Mouse (Mus musculus) CH12.LX (cell line): ENCODE results near the gene Rnf20. TPM values are rescaled to one million over a fixed set of nuclear protein-coding genes. Genes with fewer than 3 reads are reported as not detected.

Source experiments
- DNase-seq: peaks from one replicate; pipeline ENCODE4 v3.0.0-alpha.2; 2013; ENCODE audit errors: extremely low read depth
- H3K27ac ChIP-seq: 2 replicates; pipeline ENCODE4 v1.5.1; 2012; ENCODE audit warnings: low read depth, mild to moderate bottlenecking, control low read depth, moderate library complexity; ENCODE audit not compliant: insufficient read depth
- H3K27me3 ChIP-seq: replicated peaks from 2 replicates; pipeline ENCODE3; 2012; ENCODE audit warnings: inconsistent platforms
- H3K36me3 ChIP-seq, 2 experiments: replicated peaks in 1 of 2; 2 replicates each; pipeline versions ENCODE3 to v1.6.1; 2012; ENCODE audit warnings: inconsistent platforms in 1 of 2, low read length in 1 of 2, mild to moderate bottlenecking in 1 of 2, mixed read lengths in 1 of 2, moderate library complexity in 1 of 2; ENCODE audit not compliant: control insufficient read depth in 1 of 2, insufficient read depth in 1 of 2
- H3K4me1 ChIP-seq, 2 experiments: 2 replicates each; pipeline ENCODE4 v1.6.1; 2012; ENCODE audit warnings: inconsistent platforms in 1 of 2, moderate library complexity in 1 of 2; ENCODE audit not compliant: insufficient read depth in 2 of 2, control insufficient read depth in 1 of 2
- H3K4me2 ChIP-seq: 2 replicates; pipeline ENCODE4 v1.6.1; 2012; ENCODE audit warnings: low read depth, mild to moderate bottlenecking, control low read depth; ENCODE audit not compliant: poor library complexity, insufficient read depth, severe bottlenecking
- H3K4me3 ChIP-seq, 3 experiments: fragments of 150-350 bp in 1 of 3; sonication (generic) in 1 of 3; replicated peaks in 1 of 3; 2 replicates each; pipeline versions ENCODE3 to v1.5.1; 2011 to 2012; ENCODE audit warnings: low read depth in 2 of 3, low read length in 2 of 3, mild to moderate bottlenecking in 2 of 3, moderate library complexity in 2 of 3, control low read depth in 1 of 3, improper control_type of control experiment in 1 of 3, inconsistent platforms in 1 of 3, mixed read lengths in 1 of 3; ENCODE audit not compliant: poor library complexity in 1 of 3
- H3K79me2 ChIP-seq: replicated peaks from 2 replicates; pipeline ENCODE4 v1.6.1; 2012; ENCODE audit warnings: mild to moderate bottlenecking, moderate library complexity; ENCODE audit not compliant: control insufficient read depth, poor library complexity, insufficient read depth, severe bottlenecking; ENCODE audit errors: extremely low read depth
- H3K9ac ChIP-seq: 2 replicates; pipeline ENCODE4 v1.6.1; 2012; ENCODE audit warnings: low read depth, mild to moderate bottlenecking, control low read depth, moderate library complexity; ENCODE audit not compliant: insufficient read depth
- H3K9me3 ChIP-seq: replicated peaks from 2 replicates; pipeline ENCODE3; 2012; ENCODE audit warnings: low read length, inconsistent platforms, mixed read lengths
- BHLHE40 ChIP-seq: IDR thresholded peaks from 2 replicates; pipeline ENCODE4 v1.6.1; 2011; ENCODE audit warnings: mild to moderate bottlenecking, low read depth, low read length, improper control_type of control experiment
- CHD1 ChIP-seq: IDR thresholded peaks from 2 replicates; pipeline ENCODE4 v1.6.1; 2012; ENCODE audit warnings: low read depth, low read length, improper control_type of control experiment, inconsistent platforms
- CHD2 ChIP-seq: IDR thresholded peaks from 2 replicates; pipeline ENCODE4 v1.6.1; 2011; ENCODE audit warnings: low read length, improper control_type of control experiment
- CTCF ChIP-seq, 2 experiments: IDR thresholded peaks in 1 of 2; conservative IDR thresholded peaks in 1 of 2; 2 replicates each; pipeline ENCODE4 v1.5.1; 2011 to 2012; ENCODE audit warnings: low read depth in 2 of 2, low read length in 2 of 2, improper control_type of control experiment in 1 of 2, inconsistent platforms in 1 of 2, mild to moderate bottlenecking in 1 of 2, moderate library complexity in 1 of 2
- EP300 ChIP-seq: IDR thresholded peaks from 2 replicates; pipeline ENCODE4 v1.6.1; 2011; ENCODE audit warnings: low read length, improper control_type of control experiment
- IRF4 ChIP-seq: IDR thresholded peaks from 2 replicates; pipeline ENCODE4 v1.6.1; 2014; ENCODE audit warnings: low read depth, mild to moderate bottlenecking, inconsistent platforms, low read length, improper control_type of control experiment
- JUN ChIP-seq: IDR thresholded peaks from 2 replicates; pipeline ENCODE4 v1.6.1; 2011; ENCODE audit warnings: low read depth, mild to moderate bottlenecking, low read length, improper control_type of control experiment, moderate library complexity; ENCODE audit not compliant: insufficient read depth
- JUND ChIP-seq: conservative IDR thresholded peaks from 2 replicates; pipeline ENCODE4 v1.6.1; 2011; ENCODE audit warnings: low read depth, low read length, improper control_type of control experiment
- MAFK ChIP-seq: IDR thresholded peaks from 2 replicates; pipeline ENCODE4 v1.6.1; 2011; ENCODE audit warnings: low read length, improper control_type of control experiment; ENCODE audit not compliant: insufficient replicate concordance
- MAX ChIP-seq: IDR thresholded peaks from 2 replicates; pipeline ENCODE4 v1.6.1; 2011; ENCODE audit warnings: low read length, improper control_type of control experiment
- MYC ChIP-seq: IDR thresholded peaks from 2 replicates; pipeline ENCODE4 v1.6.1; 2011; ENCODE audit warnings: low read depth, mild to moderate bottlenecking, improper control_type of control experiment, low read length
- NELFE ChIP-seq: IDR thresholded peaks from 2 replicates; pipeline ENCODE4 v1.6.1; 2011; ENCODE audit warnings: low read depth, low read length, improper control_type of control experiment
- NRF1 ChIP-seq: IDR thresholded peaks from 2 replicates; pipeline ENCODE4 v1.6.1; 2014; ENCODE audit warnings: low read depth, mild to moderate bottlenecking, inconsistent platforms, low read length, improper control_type of control experiment, moderate library complexity
- PAX5 ChIP-seq: IDR thresholded peaks from 2 replicates; pipeline ENCODE4 v1.6.1; 2012; ENCODE audit warnings: low read length, inconsistent platforms, mixed read lengths
- POLR2A ChIP-seq: IDR thresholded peaks from 2 replicates; pipeline ENCODE4 v1.6.1; 2011; ENCODE audit warnings: low read depth, mild to moderate bottlenecking, improper control_type of control experiment, low read length
- SMC3 ChIP-seq: IDR thresholded peaks from 2 replicates; pipeline ENCODE4 v1.6.1; 2011; ENCODE audit warnings: low read depth, low read length, improper control_type of control experiment
- TBP ChIP-seq: conservative IDR thresholded peaks from 2 replicates; pipeline ENCODE4 v1.6.1; 2011; ENCODE audit warnings: low read depth, low read length, improper control_type of control experiment
- TCF12 ChIP-seq: IDR thresholded peaks from 2 replicates; pipeline ENCODE4 v1.6.1; 2014; ENCODE audit warnings: low read depth, mild to moderate bottlenecking, inconsistent platforms, low read length, improper control_type of control experiment
- UBTF ChIP-seq: IDR thresholded peaks from 2 replicates; pipeline ENCODE4 v1.6.1; 2012; ENCODE audit warnings: low read depth, mild to moderate bottlenecking, inconsistent platforms, low read length, improper control_type of control experiment, moderate library complexity
- ZC3H11A ChIP-seq: IDR thresholded peaks from 2 replicates; pipeline ENCODE4 v1.6.1; 2012; ENCODE audit warnings: low read depth, mild to moderate bottlenecking, inconsistent platforms, low read length, improper control_type of control experiment
- ZNF384 ChIP-seq: IDR thresholded peaks from 2 replicates; pipeline ENCODE4 v1.6.1; 2012; ENCODE audit warnings: low read depth, low read length, improper control_type of control experiment, inconsistent platforms
- dilution Hi-C: fragments of 300-500 bp; cut with MboI; formaldehyde crosslinking; loops from 2 replicates; pipeline ENCODE4 v1.14.3; 2020; ENCODE audit warnings: low sequenced_read_pairs; ENCODE audit not compliant: extremely low pct_unique_long_range_greater_than_20kb, extremely low pct_ligation_motif_present
- in situ Hi-C: fragments of 300-500 bp; cut with MboI; formaldehyde crosslinking; loops from 3 replicates; pipeline ENCODE4 v1.14.3; 2019; ENCODE audit warnings: low sequenced_read_pairs, low pct_ligation_motif_present, low pct_unique_long_range_greater_than_20kb, mixed read lengths
- polyA plus RNA-seq: library from polyadenylated mRNA; unstranded; fragments of >175 nt; gene quantifications from 2 replicates; pipeline ENCODE4 v1.2.1, GENCODE M21; 2012; ENCODE audit warnings: low read depth; ENCODE audit not compliant: insufficient read length
- total RNA-seq, 2 experiments: library from RNA; depleted of rRNA; stranded (reverse); fragments of 300-350 nt in 1 of 2; fragments of >200 nt in 1 of 2; gene quantifications; 2 replicates each; pipeline ENCODE4 v1.2.3; 2012 to 2014

Rnf20 gene
- total and polyA plus RNA-seq, 3 experiments, result 47.9 to 61.5 (median 50.6) TPM

DNA sequence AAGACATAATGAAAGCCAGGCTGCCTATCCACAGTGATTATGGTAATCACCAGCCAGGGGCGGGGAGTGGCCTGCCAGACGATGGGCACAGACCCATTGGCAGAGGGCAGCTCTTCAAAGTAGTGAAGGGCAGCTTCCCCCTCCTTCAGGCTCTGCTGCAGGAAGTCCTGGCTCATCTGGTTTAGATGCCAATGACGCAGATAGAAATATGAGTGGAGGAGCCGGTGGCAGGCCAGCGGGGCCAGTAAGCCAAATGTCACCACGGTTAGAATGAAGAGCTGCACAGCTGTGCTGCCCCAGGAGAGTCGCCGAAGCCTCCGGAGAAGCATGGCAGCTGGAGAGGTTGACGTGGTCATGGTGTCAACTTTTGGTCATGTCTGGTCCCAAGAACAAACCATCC is 45.0 kb upstream of the Rnf20 start:
- Histone ChIP-seq H3K4me1 (no peaks in the 10 kb centered on the region), H3K9ac (no peak overlapping the region), H3K4me3 (no peak overlapping the region), H3K36me3 (no peaks in the 10 kb centered on the region), H3K9me3 (no peaks in the 10 kb centered on the region)
- DNase-seq, result no peak
- TF ChIP-seq CHD2, result no peak
- TF ChIP-seq, all 38 proteins: peak for 0
- no peak overlapping the region for H3K27ac ChIP-seq
- H3K27me3 ChIP-seq, result no peaks in the 10 kb centered on the region
- no peaks in the 10 kb centered on the region for H3K79me2 ChIP-seq
- dilution Hi-C loops, result no loop called here
- in situ Hi-C loops, result no loop called here
- H3K4me2 ChIP-seq, result no peak overlapping the region

DNA sequence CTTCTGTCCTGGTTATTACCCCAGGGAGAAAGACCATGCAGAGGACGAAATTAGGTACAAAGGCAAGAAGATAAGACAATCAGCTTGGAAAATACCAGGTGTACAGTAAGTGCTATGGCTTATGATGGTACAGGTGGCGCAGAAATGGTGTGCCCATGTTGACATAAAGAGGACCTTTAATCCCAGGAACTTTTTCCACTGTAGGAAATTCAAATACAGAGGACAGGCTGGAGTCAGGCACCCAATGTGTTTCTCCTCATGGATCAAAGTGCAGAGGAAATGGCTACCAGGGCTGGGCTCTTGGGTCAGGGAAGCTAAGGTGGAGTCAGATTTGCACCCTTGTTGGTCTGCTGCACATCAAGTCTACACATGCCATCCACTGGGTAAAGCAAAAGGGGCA is 41.7 kb upstream of the Rnf20 start:
- H3K27me3 ChIP-seq, result no peaks in the 10 kb centered on the region
- dilution Hi-C loops (no loop called here), in situ Hi-C loops (no loop called here)
- no peak overlapping the region for H3K4me3 ChIP-seq
- H3K27ac ChIP-seq, result no peak overlapping the region
- H3K79me2 ChIP-seq, result no peaks in the 10 kb centered on the region
- no peak overlapping the region for H3K4me2 ChIP-seq
- H3K9ac ChIP-seq, result no peak overlapping the region
- H3K4me1 ChIP-seq, result no peaks in the 10 kb centered on the region
- DNase-seq, result no peak
- H3K9me3 ChIP-seq, result no peaks in the 10 kb centered on the region
- H3K36me3 ChIP-seq, result no peaks in the 10 kb centered on the region
- no peak for TF ChIP-seq SMC3
- TF ChIP-seq PAX5, result no peak
- TF ChIP-seq IRF4, result no peak
- no peak for TF ChIP-seq CTCF (conservative IDR thresholded peaks at IDR 0.05 in 1 of 2, IDR thresholded peaks at IDR 0.05 in 1 of 2; ENCODE audit: low read depth in 2 of 2, low read length in 2 of 2)
- TF ChIP-seq, all 38 proteins: peak for 0

DNA sequence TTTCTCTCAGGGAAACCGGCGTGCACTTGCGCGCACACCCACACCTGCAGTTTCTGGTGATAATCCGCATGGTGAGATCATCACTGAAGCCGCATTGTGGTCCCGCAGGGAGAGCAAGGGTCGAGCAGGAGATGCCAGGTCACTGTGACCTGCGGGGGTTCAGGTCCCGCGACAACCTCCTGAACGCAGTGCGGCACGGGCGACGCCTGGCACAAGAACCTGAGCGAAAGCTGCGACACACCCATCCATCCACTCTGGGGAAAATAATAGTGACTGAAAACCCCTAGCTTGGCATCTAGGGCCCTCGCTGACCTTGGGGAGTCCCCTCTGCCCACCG is 35.0 kb upstream of the Rnf20 start:
- Histone ChIP-seq H3K9me3 (no peaks in the 10 kb centered on the region), H3K79me2 (no peaks in the 10 kb centered on the region), H3K27me3 (no peaks in the 10 kb centered on the region), H3K27ac (no peak overlapping the region), H3K4me1 (no peaks in the 10 kb centered on the region), H3K4me2 (no peak overlapping the region), H3K9ac (no peak overlapping the region), H3K36me3 (no peaks in the 10 kb centered on the region), H3K4me3 (peak overlapping the region in 1 of 3 experiments; percentile 42)
- no peak for TF ChIP-seq MAFK
- no peak for TF ChIP-seq ZC3H11A
- TF ChIP-seq UBTF, result no peak
- no peak for TF ChIP-seq BHLHE40
- no peak for TF ChIP-seq CHD2
- no peak for TF ChIP-seq PAX5
- no peak for TF ChIP-seq TCF12
- no peak for TF ChIP-seq JUND
- no peak for TF ChIP-seq MAX
- no peak for TF ChIP-seq JUN
- no peak for TF ChIP-seq POLR2A
- TF ChIP-seq EP300, result no peak
- TF ChIP-seq MYC, result no peak
- TF ChIP-seq TBP, result no peak
- no peak for TF ChIP-seq NRF1
- TF ChIP-seq NELFE, result no peak
- TF ChIP-seq ZNF384, result no peak
- no peak for TF ChIP-seq CTCF (conservative IDR thresholded peaks at IDR 0.05 in 1 of 2, IDR thresholded peaks at IDR 0.05 in 1 of 2; ENCODE audit: low read depth in 2 of 2, low read length in 2 of 2)
- no peak for TF ChIP-seq CHD1
- in situ Hi-C loops (no loop called here), dilution Hi-C loops (no loop called here)
- no peak for DNase-seq
